Mouse (Mus musculus) embryonic fibroblast, embryonic 13.5 days (primary cell): ENCODE results near the gene Pla2g3.

Experiments used
- CTCF ChIP-seq: IDR thresholded peaks from 2 replicates; pipeline ENCODE4 v1.5.1; 2011; ENCODE audit warnings: mild to moderate bottlenecking, control low read depth, low read length, moderate library complexity, borderline replicate concordance; ENCODE audit not compliant: insufficient read depth
- POLR2A ChIP-seq: IDR thresholded peaks from 2 replicates; pipeline ENCODE4 v1.6.1; 2011; ENCODE audit warnings: low read depth, mild to moderate bottlenecking, control low read depth, low read length, moderate library complexity

DNA sequence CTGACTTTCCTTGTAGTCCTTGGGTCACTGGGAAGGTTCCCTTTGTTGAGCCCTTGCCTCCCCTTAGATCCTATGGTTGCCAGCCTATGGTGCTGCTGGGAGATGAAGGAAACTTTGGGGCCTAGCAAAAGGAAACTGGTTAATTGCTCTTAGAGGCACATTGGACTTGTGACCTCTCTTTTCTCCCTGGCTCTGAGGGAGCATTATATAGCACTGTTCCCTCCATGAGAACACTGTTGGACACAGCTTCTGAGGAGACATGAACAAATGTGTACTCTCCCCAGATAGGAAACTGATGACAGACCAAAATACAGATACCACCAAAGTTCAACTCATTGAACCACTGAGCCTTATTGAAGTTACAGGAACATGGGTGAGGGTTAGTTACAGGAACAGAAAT is 12.6 kb upstream of the Pla2g3 start:
- TF ChIP-seq POLR2A (no peak), CTCF (no peak)
